Mouse (Mus musculus) macrophage (primary cell): ENCODE measurements around the gene Nt5m. TPM values are rescaled to one million over a fixed set of nuclear protein-coding genes. Genes with fewer than 3 reads are reported as not detected.

Experiments
- H3K27ac ChIP-seq: fragments of 350-480 bp; formaldehyde crosslinking; 2 replicates; pipeline ENCODE4 v1.9.0; 2021
- H3K36me3 ChIP-seq: fragments of 350-480 bp; formaldehyde crosslinking; 2 replicates; pipeline ENCODE4 v1.9.0; 2021; ENCODE audit errors: inconsistent target
- H3K4me3 ChIP-seq: fragments of 350-480 bp; formaldehyde crosslinking; 2 replicates; pipeline ENCODE4 v1.9.0; 2021; ENCODE audit errors: inconsistent target
- H3K79me2 ChIP-seq: fragments of 350-480 bp; formaldehyde crosslinking; 2 replicates; pipeline ENCODE4 v1.9.0; 2021; ENCODE audit errors: inconsistent target
- WGBS: methylation state at CpG from one replicate; pipeline ENCODE4 v1.1.7; 2026; ENCODE audit warnings: inconsistent platforms; ENCODE audit not compliant: missing documents; 5-methylcytosine and 5-hydroxymethylcytosine counted together
- polyA plus RNA-seq: library from polyadenylated mRNA; stranded (reverse); fragments of 250-400 nt; gene quantifications from 3 replicates; pipeline ENCODE4 v1.2.4, GENCODE M21; 2018; ENCODE audit warnings: inconsistent platforms
- total RNA-seq, 78 experiments: library from RNA; depleted of rRNA; stranded (reverse); fragments of 250-400 nt; gene quantifications; 1 replicate in 9 of 78; 2 replicates in 24 of 78; 3 replicates in 43 of 78; 4 replicates in 2 of 78; pipeline ENCODE4 v1.2.4; 2018; ENCODE audit warnings: inconsistent platforms in 56 of 78

Nt5m gene
- total RNA-seq (2018; cell fraction: chromatin; rRNA removed) = 10 to 100 TPM in 13 of 26 experiments, 1 to 10 TPM in 12, under 1 TPM in 1; 0.95 to 24.4 (median 10.0) TPM
- total RNA-seq (2018; cell fraction: cytosol; rRNA removed) = 10 to 100 TPM in 24 of 26 experiments, 1 to 10 TPM in 2; 6.5 to 48.2 (median 23.3) TPM
- 10 to 100 TPM in 15 of 26 experiments, 1 to 10 TPM in 11; 2.0 to 27.9 (median 13.1) TPM for total RNA-seq (2018; cell fraction: nucleus; rRNA removed)
- polyA plus RNA-seq = 10.2 to 21.8 TPM (median 19.2 TPM) in 3 replicates

DNA sequence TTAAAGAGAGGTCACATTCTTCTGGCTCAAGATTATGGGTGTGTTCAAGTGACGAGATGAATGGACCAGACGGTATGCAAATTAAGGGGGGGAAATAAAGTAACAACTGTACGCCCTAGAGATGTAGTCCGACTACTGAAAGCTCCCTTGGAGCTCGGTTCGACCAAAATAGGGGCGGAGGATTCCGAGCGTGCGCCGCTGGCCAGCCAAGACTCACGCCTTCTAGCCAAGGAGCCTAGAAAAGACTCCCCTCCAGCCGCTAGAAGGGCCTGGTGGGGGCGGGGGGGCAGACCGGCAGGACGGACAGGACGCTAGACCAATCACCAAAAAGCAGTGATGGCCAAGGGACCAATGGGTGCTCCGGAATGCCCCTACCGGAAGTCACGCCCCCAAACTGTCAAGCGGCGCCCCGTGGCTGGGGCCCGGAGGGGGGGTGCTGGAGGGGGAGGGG lies at the start of gene Nt5m:
TSS of gene Nt5m (plus strand) at position 440 of the 451 bp plus-strand sequence.
- Histone ChIP-seq H3K27ac (peak within 1 kb of the TSS; percentile 84), H3K4me3 (peak within 1 kb of the TSS; percentile 72), H3K79me2 (peaks cover 85% of the 10 kb centered on the region), H3K36me3 (peaks cover 10% of the 10 kb centered on the region; the same call in 1 of the 2 replicates)
- 1% methylated on average over 20 of the region's 24 CpGs for WGBS

DNA sequence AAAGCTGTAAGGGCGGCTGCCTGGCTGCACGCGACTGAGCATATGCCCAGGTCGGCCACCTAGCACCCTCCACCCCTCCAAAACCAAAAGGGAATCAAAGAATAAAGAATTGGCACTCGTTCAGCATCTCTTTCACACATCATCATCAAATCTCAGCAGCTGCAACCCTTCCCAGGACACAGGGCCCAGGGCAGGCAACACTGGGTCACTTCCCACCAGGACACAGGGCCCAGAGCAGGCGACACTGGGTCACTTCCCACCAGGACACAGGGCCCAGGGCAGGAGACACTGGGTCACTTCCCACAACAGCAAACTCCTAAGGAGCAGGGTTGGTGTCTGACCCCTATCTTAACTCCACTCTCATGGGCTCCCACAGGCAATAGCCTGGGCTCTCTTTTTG lies 45.9 kb upstream of the Nt5m start:
- no peak overlapping the region for H3K27ac ChIP-seq
- 94% methylated on average over 6 of the region's 6 CpGs for WGBS
- peaks cover 14% of the 10 kb centered on the region; the same call in 1 of the 2 replicates for H3K79me2 ChIP-seq
- H3K36me3 ChIP-seq = peaks cover 70% of the 10 kb centered on the region
- H3K4me3 ChIP-seq = no peak overlapping the region

DNA sequence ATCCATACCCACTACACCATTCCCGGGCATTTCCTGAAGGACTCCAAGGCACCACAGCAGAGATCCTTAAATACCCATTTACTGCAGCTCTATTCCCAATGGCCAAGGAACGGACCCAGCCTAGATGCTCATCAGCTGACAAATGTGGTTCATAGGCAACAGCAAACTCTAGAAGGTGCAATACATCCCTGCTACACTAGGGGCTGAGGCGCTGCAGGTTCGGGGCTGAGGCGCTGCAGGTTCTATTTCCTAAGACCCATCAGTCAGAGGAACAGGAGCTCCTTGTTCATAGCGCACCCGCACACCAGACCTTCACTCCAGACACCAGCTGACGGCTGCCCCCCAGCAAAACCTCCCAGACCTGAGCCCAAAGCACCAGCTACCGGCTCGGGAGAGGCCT lies 38.8 kb upstream of the Nt5m start:
- Histone ChIP-seq H3K36me3 (peaks cover 100% of the 10 kb centered on the region), H3K4me3 (no peak overlapping the region), H3K79me2 (peaks cover 84% of the 10 kb centered on the region; the same call in 1 of the 2 replicates), H3K27ac (no peak overlapping the region)
- WGBS = 99% methylated on average over 10 of the region's 10 CpGs

DNA sequence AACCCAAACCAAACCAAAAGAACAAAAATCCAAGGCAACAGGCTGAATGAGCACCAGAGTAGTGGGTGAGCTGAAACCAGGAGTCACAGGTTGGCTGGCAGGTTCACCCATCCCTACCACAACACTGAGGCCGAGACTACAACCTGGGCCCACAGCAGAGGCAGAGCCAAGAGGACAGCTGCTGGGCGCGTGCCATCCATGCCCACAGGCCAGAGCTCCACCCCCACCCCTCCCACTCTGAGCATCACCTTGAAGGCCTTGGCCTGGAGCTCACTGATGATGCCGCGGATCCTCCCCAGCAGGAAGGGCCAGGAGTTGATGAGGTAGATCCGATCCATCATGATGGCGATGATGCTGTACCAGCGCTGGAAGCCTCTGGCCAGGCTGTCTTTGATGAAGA lies 37.4 kb upstream of the Nt5m start:
- Histone ChIP-seq H3K4me3 (no peak overlapping the region), H3K27ac (no peak overlapping the region), H3K79me2 (peaks cover 99% of the 10 kb centered on the region), H3K36me3 (peaks cover 100% of the 10 kb centered on the region)
- WGBS = 96% methylated on average over 8 of the region's 8 CpGs

DNA sequence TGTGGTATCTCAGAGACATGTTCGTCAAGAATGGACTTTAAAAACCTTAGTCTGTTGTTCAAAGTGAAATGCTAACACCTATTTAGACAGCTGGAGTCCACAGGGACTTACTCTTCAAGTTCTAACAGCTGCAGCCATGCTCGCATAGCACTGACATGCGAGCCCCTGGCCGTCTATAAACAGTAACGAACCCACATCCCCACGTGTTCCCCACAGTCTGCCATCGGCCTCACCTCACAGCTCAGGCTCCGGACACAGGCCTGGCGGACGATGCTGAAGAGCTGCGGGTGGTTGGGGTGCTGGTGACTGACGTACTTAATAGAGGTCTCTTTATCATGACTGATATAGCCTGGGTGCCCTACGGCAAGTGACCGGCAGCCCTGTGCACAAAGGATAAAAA lies 35.7 kb upstream of the Nt5m start:
- Histone ChIP-seq H3K27ac (no peak overlapping the region), H3K79me2 (peaks cover 100% of the 10 kb centered on the region), H3K4me3 (no peak overlapping the region), H3K36me3 (peaks cover 93% of the 10 kb centered on the region)
- WGBS = 93% methylated on average over 10 of the region's 14 CpGs

DNA sequence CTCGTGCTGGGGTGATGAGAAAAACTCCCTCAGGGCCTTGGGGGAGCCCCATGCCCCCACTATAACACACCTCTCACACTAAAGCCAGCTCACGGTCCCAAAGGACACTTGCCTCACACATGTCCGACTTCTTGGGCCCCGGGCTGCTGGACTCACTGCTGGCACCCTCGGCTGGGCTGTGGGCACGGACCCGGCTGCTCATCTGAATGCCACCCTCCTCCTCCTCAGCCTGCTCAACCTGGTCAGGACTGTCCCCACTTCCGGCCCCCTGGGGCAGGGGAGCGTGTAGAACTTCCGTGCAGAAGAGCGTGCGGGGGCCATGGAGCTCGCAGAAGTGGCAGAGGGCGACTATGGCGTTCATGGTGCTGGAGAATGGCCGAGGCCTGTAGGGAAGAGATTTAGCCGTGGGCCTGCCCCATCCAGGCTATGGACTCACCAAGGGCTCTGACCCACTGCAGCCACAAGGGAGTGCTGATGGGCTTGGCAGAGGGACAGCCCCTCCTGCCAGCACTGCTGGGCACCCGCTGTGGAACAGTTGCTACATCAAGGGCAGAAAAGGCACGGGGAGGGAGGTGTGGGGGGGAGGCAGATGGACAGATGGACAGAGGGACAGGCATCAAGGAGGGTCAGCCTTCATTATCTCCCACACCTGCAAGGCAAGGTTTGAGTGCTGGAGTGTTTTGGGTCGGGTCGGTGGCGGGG lies 34.7 kb upstream of the Nt5m start:
- Histone ChIP-seq H3K79me2 (peaks cover 100% of the 10 kb centered on the region), H3K4me3 (no peak overlapping the region), H3K36me3 (peaks cover 82% of the 10 kb centered on the region), H3K27ac (no peak overlapping the region)
- WGBS = 95% methylated on average over 21 of the region's 22 CpGs

DNA sequence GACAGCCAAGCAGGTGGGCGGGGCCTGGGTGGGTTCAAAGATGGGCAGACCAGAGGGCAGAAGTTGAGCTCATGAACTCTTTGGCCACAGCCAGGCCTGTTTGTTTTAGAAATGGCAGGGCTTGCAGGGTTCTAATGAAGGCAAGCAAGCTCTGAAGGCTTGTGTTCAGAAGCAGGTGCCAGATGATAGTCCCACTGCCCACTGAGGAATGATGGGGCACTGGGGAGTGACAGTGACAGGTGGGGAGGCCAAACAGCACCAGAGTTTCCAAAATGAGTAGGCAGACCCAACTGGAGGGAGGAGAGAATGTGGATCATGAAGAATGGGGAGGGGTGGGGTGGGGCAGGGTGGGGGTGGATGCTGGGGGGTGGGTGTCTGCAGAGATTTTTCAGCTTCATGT lies 34.0 kb upstream of the Nt5m start:
- Histone ChIP-seq H3K36me3 (peaks cover 75% of the 10 kb centered on the region), H3K27ac (no peak overlapping the region), H3K4me3 (no peak overlapping the region), H3K79me2 (peaks cover 93% of the 10 kb centered on the region)
- 100% methylated on average over 1 of the region's 1 CpGs for WGBS

DNA sequence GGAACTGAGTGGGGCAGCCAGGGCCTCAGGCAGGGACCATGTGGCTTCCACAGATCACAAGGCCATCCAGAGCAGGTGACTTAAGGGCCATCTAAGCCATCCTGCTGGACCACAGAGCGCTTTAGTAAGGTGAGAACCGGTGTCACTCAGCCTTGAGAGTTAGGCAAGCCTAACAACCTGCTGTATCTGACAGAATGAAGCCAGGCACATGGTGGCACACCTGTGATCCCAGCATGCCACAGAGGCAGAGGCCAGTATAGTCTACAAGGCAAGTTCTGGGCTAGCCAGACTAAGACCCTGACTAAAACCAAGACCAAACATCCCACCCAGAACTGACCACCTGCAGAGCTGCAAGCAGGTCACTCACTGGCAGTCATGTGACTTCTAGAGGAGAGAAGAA lies 33.6 kb upstream of the Nt5m start:
- H3K36me3 ChIP-seq = peaks cover 71% of the 10 kb centered on the region
- H3K4me3 ChIP-seq = no peak overlapping the region

DNA sequence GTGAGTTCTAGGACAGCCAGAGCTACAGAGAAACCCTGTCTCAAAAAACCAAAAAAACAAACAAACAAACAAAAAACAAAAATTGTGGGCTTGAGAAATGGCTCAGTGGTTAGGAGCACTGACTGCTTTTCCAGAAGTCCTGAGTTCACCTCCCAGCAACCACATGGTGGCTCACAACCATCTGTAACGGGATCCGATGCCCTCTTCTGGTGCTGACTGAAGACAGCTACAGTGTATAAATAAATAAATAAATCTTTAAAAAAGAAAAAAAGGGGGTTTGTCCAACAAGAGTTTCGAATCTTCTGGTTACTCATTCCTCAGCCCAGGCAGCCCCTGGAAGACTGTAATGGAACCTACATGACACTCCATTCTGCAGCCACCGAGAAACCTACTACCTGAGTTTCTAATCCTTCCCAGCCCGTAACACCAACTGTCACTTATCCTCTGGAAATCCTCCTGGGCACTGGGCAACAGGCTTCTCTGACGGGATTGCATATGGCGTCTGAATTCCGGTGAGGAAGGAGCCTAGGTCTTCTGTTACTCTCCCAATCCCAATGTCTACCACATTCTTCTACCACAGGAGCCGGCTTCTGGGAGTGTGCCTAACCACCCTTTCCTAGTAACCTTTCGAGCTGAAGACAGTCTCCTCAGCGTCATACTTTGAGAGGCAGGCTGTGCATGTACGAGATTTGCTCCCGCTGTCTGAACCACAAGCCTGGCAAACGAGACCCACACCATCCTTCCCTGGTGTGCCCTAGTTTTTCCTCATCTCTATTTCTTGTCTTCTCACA lies 30.9 kb upstream of the Nt5m start:
- H3K4me3 ChIP-seq = peak overlapping the region; percentile 93
- H3K36me3 ChIP-seq = peaks cover 44% of the 10 kb centered on the region
- H3K79me2 ChIP-seq = peaks cover 69% of the 10 kb centered on the region
- WGBS = 77% methylated on average over 14 of the region's 14 CpGs
- H3K27ac ChIP-seq = peak overlapping the region; percentile 98

More for the DNA sequence above, 33.6 kb upstream of the Nt5m start:
- peaks cover 89% of the 10 kb centered on the region for H3K79me2 ChIP-seq
- no peak overlapping the region for H3K27ac ChIP-seq
- WGBS = 100% methylated on average over 2 of the region's 2 CpGs

DNA sequence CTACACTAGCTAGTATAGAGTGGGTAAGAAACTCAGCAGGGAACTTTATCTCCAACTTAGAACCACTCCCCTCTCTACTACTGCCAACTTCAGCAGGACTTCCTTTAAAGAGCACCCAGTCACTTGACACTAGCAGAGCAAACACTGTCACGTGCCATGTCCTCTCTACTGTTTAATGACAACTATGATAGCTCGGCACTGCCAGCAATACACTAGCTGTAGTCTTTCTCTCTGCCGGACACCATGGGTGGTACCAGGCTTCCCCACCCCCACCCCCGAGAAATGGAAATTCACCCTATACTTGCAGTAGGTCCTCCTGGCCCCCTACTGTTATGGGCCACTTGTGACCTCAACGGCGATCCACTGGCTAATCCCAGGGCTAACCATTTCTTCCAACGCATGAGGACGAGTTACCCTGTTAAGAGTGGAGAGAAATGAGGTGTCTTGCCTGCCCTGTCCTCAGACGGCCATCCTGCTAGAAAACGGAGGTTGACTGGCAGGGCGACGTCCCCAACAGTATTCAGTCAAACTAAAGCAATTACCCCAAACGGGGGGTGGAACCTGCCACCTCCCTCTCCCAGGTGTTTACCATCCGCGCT lies 30.1 kb upstream of the Nt5m start:
- Histone ChIP-seq H3K36me3 (peaks cover 36% of the 10 kb centered on the region), H3K4me3 (peak overlapping the region; percentile 93), H3K79me2 (peaks cover 61% of the 10 kb centered on the region), H3K27ac (peak overlapping the region; percentile 98)
- WGBS = under 1% methylated on average over 15 of the region's 15 CpGs

DNA sequence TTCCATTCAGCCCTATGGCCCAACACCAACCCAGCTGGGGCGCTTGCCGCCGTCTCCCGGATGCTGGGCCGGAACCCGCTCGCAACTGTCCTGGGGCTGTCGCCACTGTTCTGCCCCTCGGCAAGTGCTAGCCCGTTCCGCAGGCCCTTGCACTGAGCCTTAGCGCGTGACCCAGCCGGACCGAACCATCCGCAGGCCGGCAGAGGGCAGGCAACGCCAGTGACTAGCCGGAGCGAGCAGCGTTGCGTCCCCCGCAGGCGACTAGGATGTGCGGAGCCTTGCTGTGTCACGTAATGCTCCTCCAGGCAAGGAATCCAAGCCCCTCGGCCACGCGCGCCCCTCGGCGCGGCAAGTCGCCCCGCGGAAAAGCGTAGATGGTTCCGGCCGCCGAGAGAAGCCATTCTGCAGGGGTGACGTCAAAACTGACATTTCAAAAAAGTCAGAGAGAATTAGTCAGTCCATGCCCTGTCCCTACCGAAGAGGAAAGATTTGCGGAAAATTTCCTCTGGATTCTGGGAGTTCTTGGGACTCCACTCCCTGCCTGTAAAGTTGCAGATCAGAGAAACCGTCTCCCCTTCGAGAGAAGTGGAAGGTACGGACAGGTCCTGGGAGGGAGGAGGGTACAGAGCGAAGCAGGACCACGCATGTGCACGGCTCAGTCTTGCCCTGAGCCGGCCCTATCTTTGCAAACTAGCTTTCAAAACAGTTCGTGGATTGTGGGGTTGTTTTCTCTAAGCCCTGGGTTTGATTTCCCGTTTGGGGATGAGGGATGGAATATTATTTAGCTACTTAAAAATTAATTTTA lies 29.4 kb upstream of the Nt5m start, which contains the start of gene Flcn:
TSS of gene Flcn (minus strand) at position 347 of the 805 bp plus-strand sequence.
- peaks cover 29% of the 10 kb centered on the region for H3K36me3 ChIP-seq
- WGBS = under 1% methylated on average over 52 of the region's 52 CpGs

DNA sequence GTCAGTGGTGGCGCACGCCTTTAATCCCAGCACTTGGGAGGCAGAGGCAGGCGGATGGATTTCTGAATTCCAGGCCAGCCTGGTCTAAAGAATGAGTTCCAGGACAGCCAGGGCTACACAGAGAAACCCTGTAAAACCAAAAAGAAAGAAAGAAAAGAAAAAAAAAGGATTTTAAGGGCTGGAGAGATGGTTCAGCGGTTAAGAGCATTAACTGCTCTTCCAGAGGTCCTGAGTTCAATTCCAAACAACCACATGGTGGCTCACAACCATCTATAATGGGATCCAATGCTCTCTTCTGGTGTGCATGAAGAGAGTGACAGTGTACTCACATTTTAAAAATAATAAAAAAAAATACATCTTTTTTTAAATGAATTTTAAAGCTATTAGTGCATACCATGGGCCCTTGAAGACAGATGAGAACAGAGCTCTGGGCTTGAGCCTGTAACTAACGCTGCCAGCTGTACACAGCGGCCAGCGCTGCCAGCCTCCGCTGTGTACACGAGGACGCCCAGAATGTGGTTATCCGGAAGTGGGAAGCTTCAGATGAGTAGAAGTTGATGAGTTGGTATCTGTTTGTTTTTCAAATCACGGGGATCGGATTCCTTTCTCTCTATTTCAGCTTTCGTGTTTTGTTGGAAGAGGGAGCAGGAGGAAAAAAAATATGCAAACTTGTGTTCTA lies 28.6 kb upstream of the Nt5m start:
- Histone ChIP-seq H3K4me3 (peak overlapping the region; percentile 93), H3K79me2 (peaks cover 47% of the 10 kb centered on the region), H3K27ac (peak overlapping the region; percentile 98), H3K36me3 (peaks cover 22% of the 10 kb centered on the region)
- 68% methylated on average over 14 of the region's 14 CpGs for WGBS

More for the DNA sequence above, 29.4 kb upstream of the Nt5m start, which contains the start of gene Flcn:
- Histone ChIP-seq H3K27ac (peak within 1 kb of the TSS; percentile 98), H3K79me2 (peaks cover 54% of the 10 kb centered on the region), H3K4me3 (peak within 1 kb of the TSS; percentile 93)

DNA sequence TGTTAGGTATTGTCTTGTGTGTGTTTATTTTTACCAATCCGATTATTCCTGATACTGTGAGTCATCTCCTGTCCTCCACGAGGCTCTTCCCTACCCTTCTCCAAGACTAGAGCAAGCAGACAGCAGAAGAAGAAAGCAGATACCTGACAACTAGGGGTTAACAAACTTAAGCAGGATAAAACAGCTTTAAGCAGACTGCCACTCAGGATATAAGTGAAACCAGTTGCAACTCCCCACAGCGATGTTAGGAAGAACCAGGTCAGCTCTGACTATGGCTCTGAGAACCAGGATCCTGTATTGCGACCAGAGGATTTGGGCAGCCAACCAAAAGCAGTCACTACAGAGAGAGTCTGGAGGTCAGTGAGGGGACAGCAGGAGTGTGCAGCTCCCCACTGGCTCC lies 28.0 kb upstream of the Nt5m start:
- H3K79me2 ChIP-seq = peaks cover 41% of the 10 kb centered on the region
- WGBS = 78% methylated on average over 3 of the region's 4 CpGs
- H3K27ac ChIP-seq = 0 out of 2 replicates have a peak overlapping the region, but pooled peaks have one; percentile 98
- no peak overlapping the region for H3K4me3 ChIP-seq
- peaks cover 16% of the 10 kb centered on the region for H3K36me3 ChIP-seq
